Mouse (Mus musculus) embryonic fibroblast, embryonic 13.5 days (primary cell): Measurements from ENCODE around the gene Rnf167. TPM values are rescaled to one million over a fixed set of nuclear protein-coding genes. Genes with fewer than 3 reads are reported as not detected.

Source experiments
- H3K27ac ChIP-seq: 2 replicates; pipeline ENCODE4 v1.5.1; 2012; ENCODE audit warnings: low read length, control low read depth, inconsistent platforms; ENCODE audit not compliant: insufficient read depth
- H3K4me1 ChIP-seq: 2 replicates; pipeline ENCODE4 v1.6.1; 2011; ENCODE audit warnings: low read length; ENCODE audit not compliant: control insufficient read depth, insufficient read depth
- H3K4me3 ChIP-seq: 2 replicates; pipeline ENCODE4 v1.5.1; 2011; ENCODE audit warnings: mild to moderate bottlenecking, control low read depth, low read length; ENCODE audit not compliant: insufficient read depth
- CTCF ChIP-seq: IDR thresholded peaks from 2 replicates; pipeline ENCODE4 v1.5.1; 2011; ENCODE audit warnings: mild to moderate bottlenecking, control low read depth, low read length, moderate library complexity, borderline replicate concordance; ENCODE audit not compliant: insufficient read depth
- POLR2A ChIP-seq: IDR thresholded peaks from 2 replicates; pipeline ENCODE4 v1.6.1; 2011; ENCODE audit warnings: low read depth, mild to moderate bottlenecking, control low read depth, low read length, moderate library complexity
- polyA plus RNA-seq: library from polyadenylated mRNA; stranded (reverse); fragments of >200 nt; gene quantifications from 2 replicates; pipeline ENCODE4 v1.2.4, GENCODE M21; 2011; ENCODE audit warnings: low read depth; ENCODE audit not compliant: missing spikeins, insufficient read length

Rnf167 gene
- polyA plus RNA-seq, 1 experiment: 19.5 TPM

GRCm38 (mm10) chr11:70653345-70654197, 6.5 kb downstream of the Rnf167 start:
- TF ChIP-seq CTCF (no peak), POLR2A (peak; percentile 53)
- peak overlapping the region; percentile 98 for H3K27ac ChIP-seq
- peak overlapping the region; percentile 86 for H3K4me3 ChIP-seq
- peaks cover 17% of the 10 kb centered on the region; the same call in 1 of the 2 replicates for H3K4me1 ChIP-seq

- H3K4me1 ChIP-seq: peaks cover 20% of the 10 kb centered on the region
- TF ChIP-seq CTCF (no peak), POLR2A (peak; percentile 95)
- H3K27ac ChIP-seq: peak within 1 kb of the TSS; percentile 98
- peak within 1 kb of the TSS; percentile 86 for H3K4me3 ChIP-seq
Measured at GRCm38 (mm10) chr11:70654198-70654922, 7.3 kb downstream of the Rnf167 start, which contains the start of gene Pfn1. Pfn1 (minus strand) TSS chr11:70654644.

GRCm38 (mm10) chr11:70654923-70655570, 8.0 kb downstream of the Rnf167 start:
- TF ChIP-seq POLR2A (peak; percentile 70; the same call in 1 of the 2 replicates), CTCF (no peak)
- Histone ChIP-seq H3K4me1 (peaks cover 19% of the 10 kb centered on the region), H3K4me3 (peak overlapping the region; percentile 44), H3K27ac (peak overlapping the region; percentile 97)

- TF ChIP-seq CTCF: no peak
- peak; percentile 53 for TF ChIP-seq POLR2A
- peak overlapping the region; percentile 44 for H3K4me3 ChIP-seq
- peaks cover 16% of the 10 kb centered on the region for H3K4me1 ChIP-seq
- H3K27ac ChIP-seq: peak overlapping the region; percentile 96
Measured at GRCm38 (mm10) chr11:70655571-70656455, 8.8 kb downstream of the Rnf167 start.

- no peak for TF ChIP-seq CTCF
- no peak; the same call in 1 of the 2 replicates for TF ChIP-seq POLR2A
- Histone ChIP-seq H3K27ac (peak overlapping the region; percentile 96), H3K4me3 (peak overlapping the region; percentile 39), H3K4me1 (peaks cover 14% of the 10 kb centered on the region)
Measured at GRCm38 (mm10) chr11:70656456-70656927, 9.5 kb downstream of the Rnf167 start.

GRCm38 (mm10) chr11:70656964-70657363, 9.9 kb downstream of the Rnf167 start, which contains the start of gene Eno3:
Eno3 (plus strand) TSS chr11:70657202.
- H3K4me3 ChIP-seq: peak within 1 kb of the TSS; percentile 39
- H3K4me1 ChIP-seq: peaks cover 14% of the 10 kb centered on the region
- H3K27ac ChIP-seq: peak within 1 kb of the TSS; percentile 96
- TF ChIP-seq POLR2A (0 out of 2 replicates have a peak, but pooled peaks have one; percentile 24), CTCF (no peak)

GRCm38 (mm10) chr11:70657573-70657972, 10.5 kb downstream of the Rnf167 start:
- TF ChIP-seq CTCF (no peak), POLR2A (no peak)
- no peak overlapping the region for H3K4me3 ChIP-seq
- H3K4me1 ChIP-seq: peaks cover 14% of the 10 kb centered on the region
- 0 out of 2 replicates have a peak overlapping the region, but pooled peaks have one; percentile 2 for H3K27ac ChIP-seq

- no peak for TF ChIP-seq CTCF
- no peak for TF ChIP-seq POLR2A
- Histone ChIP-seq H3K4me1 (peaks cover 14% of the 10 kb centered on the region), H3K27ac (no peak overlapping the region; the same call in 1 of the 2 replicates), H3K4me3 (no peak overlapping the region)
Measured at GRCm38 (mm10) chr11:70657991-70658390, 11.0 kb downstream of the Rnf167 start.
